Mouse (Mus musculus) cortical plate, adult 2 months (tissue): ENCODE measurements at regions not wholly inside any gene's neighbourhood (a gene's known extent, or its start where the extent isn't known, plus 50 kb on each side); places are given as distances from the start of the nearest gene placed in this dataset.

Experiments used
- H3K27ac ChIP-seq: fragments of 200-500 bp; 2 replicates; pipeline ENCODE4 v1.5.1; 2012; ENCODE audit warnings: low read length, control low read depth, inconsistent platforms; ENCODE audit not compliant: insufficient read depth
- H3K4me1 ChIP-seq: fragments of 200-500 bp; 2 replicates; pipeline ENCODE4 v1.6.1; 2011; ENCODE audit warnings: low read length; ENCODE audit not compliant: control insufficient read depth, insufficient read depth
- H3K4me3 ChIP-seq: fragments of 200-500 bp; 2 replicates; pipeline ENCODE4 v1.5.1; 2011; ENCODE audit warnings: mild to moderate bottlenecking, low read length, control low read depth; ENCODE audit not compliant: insufficient read depth
- CTCF ChIP-seq: fragments of 200-500 bp; IDR thresholded peaks from 2 replicates; pipeline ENCODE4 v1.5.1; 2011; ENCODE audit warnings: mild to moderate bottlenecking, control low read depth, low read length; ENCODE audit not compliant: insufficient read depth; ENCODE audit errors: extremely low read depth
- POLR2A ChIP-seq: fragments of 200-500 bp; IDR thresholded peaks from 2 replicates; pipeline ENCODE4 v1.6.1; 2011; ENCODE audit warnings: mild to moderate bottlenecking, low read length, control low read depth; ENCODE audit not compliant: insufficient read depth; ENCODE audit errors: extremely low read depth

DNA sequence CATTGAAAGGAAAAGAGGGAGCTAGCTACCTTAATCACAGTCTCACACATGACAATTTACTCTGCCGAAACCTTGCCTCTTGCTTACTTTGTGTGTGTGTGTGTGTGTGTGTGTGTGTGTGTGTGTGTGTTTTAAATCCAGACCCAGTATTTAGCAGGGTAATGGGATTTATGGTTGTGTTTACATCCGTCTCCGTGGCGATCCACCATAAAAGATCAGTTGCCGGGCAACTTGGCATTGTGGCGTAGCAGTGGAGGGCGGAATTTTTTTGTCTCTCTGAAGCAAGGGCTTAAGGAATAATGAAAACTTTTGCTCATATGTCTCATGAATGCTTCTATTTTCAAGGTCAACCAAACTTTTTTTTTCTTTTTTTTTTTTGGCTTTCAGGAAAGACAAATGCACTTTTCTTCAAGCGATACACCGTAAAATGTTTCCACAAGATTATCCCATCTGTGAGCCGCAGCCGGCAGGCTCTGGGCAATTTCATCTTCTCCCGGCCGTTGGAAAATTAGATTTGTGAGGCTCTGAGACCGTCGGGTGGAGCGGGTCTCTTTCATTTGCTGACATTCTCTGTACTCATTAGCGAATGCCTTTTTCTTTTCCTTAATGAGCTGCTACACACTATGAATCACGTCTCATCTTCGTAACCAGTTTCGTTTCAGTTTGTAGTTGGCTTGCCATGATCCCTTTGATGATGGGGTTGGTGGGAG is 53.9 kb upstream of the Ptch1 start:
- H3K4me3 ChIP-seq = peak overlapping the region; percentile 24; the same call in 1 of the 2 replicates
- H3K4me1 ChIP-seq = no peaks in the 10 kb centered on the region
- TF ChIP-seq POLR2A = no peak
- TF ChIP-seq CTCF = no peak
- H3K27ac ChIP-seq = no peak overlapping the region

DNA sequence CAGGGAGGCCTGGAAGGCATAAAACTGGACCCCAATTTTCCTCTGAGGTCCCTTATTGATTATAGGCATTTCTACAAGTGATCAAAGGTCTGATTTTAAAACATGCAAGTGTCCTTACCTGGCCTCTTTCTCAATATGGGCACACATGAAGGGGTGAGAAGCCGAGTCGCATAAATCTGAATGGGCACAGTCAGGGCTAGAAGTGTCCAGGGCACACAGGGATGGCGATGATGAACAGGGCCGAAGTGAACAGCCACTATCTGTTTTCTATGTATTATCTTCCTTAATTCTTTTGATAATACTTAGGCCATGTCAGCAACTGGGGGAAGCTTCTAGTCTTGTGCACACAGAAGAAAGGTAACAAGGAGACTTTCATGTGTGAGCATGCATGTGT is 54.5 kb upstream of the Ptch1 start:
- no peak overlapping the region for H3K27ac ChIP-seq
- H3K4me3 ChIP-seq = no peak overlapping the region
- H3K4me1 ChIP-seq = no peaks in the 10 kb centered on the region
- TF ChIP-seq POLR2A = no peak

DNA sequence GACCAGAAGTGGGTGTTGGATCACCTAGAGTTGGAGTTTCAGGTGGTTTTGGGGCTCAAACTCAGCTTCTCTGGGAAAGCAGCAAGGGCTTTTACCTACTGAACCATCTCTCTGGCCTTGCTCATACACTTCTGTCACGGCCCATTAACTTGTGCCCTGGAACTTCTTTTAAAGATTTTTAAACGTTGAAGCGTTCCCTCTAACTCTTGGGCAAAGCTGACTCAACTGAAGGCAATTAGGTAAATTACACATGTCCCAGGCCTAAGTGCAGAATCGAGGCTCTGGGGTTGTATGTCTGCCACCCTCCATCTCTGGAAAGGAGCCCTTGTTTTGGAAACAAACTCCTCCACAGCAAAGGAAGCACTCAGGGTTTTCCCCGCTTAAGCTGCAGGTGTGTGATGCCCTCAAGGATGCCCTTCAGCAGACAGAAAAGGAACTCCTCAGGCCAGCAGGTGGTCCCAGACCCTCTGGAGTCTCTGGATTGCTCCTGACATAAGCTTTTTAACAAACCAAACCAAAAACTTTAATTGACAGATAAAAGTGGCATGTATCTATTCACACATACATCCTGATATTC is 58.5 kb upstream of the Ptch1 start:
- Histone ChIP-seq H3K4me1 (no peaks in the 10 kb centered on the region), H3K4me3 (no peak overlapping the region), H3K27ac (no peak overlapping the region)
- TF ChIP-seq CTCF (no peak), POLR2A (no peak)

DNA sequence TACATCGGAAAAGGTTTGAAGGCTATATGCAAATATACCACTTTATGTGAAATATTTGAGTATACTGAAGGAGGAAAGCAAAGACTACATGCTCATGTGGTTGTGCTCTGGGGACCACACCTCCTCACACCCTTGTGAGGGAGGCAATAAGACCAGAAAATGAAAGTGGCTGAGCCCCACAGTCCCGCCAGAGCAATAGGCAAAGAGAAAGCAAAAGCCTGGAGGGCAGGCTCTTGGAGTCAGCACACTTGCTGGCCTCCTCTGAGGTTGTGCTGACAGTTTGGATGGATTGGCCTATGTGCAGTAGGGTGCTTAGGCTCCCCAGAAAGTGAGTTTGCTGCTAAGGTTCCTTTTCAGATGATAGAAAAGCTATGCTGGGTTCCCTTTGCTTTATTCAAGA is 60.9 kb upstream of the Ptch1 start:
- H3K27ac ChIP-seq = no peak overlapping the region
- H3K4me3 ChIP-seq = no peak overlapping the region
- TF ChIP-seq CTCF (no peak), POLR2A (no peak)
- H3K4me1 ChIP-seq = no peaks in the 10 kb centered on the region

DNA sequence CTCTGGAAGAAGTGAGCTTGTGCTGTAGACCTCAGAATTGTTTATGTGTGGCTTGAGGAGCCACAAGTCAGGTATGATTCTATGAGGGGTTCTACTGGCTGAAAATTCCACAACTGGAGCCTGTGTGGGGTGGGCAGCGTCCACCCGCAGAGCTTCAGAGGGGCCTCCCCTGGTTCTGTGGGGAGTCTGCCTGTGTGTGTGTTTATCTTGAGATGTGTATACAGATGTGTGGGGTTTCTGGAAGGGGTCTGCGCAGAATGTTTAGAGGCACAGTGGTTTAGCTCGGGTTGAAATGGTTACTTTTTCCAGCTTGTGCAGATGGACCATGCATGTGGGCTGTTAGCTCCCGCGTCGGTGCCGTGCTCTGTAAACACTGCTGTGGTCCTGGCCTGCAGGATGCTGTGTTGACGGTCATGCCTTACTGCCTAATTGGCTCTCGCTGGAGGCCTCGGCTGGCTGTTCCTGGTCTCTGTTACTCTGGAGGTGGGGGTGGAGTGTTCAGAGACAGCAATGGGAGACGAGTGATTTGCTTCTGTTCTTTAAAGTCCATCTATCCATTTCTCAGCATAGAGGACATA is 68.3 kb upstream of the Ptch1 start:
- H3K27ac ChIP-seq = no peak overlapping the region
- no peaks in the 10 kb centered on the region for H3K4me1 ChIP-seq
- TF ChIP-seq CTCF = no peak
- no peak for TF ChIP-seq POLR2A
- no peak overlapping the region for H3K4me3 ChIP-seq

DNA sequence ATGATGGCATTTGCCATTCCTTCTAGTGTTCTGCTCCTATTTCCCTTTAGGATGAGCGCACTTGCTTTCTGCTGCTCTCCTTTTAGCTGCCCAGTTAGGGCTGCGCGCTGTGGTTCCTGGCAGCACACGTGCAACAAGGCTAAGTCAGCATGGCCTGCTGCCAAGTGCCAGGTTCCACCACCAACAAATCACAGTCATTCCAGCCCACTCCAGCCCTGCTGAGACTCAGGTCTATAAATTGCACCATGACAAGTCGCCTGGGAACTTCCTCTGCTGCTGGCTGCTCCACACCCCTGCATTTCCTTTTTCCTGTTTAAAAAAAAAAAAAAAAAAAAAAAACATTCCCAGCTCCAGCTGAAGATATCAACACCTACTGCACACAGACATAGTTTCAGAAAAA is 69.2 kb upstream of the Ptch1 start:
- Histone ChIP-seq H3K4me3 (no peak overlapping the region), H3K27ac (no peak overlapping the region), H3K4me1 (no peaks in the 10 kb centered on the region)
- TF ChIP-seq CTCF = no peak
- TF ChIP-seq POLR2A = no peak

DNA sequence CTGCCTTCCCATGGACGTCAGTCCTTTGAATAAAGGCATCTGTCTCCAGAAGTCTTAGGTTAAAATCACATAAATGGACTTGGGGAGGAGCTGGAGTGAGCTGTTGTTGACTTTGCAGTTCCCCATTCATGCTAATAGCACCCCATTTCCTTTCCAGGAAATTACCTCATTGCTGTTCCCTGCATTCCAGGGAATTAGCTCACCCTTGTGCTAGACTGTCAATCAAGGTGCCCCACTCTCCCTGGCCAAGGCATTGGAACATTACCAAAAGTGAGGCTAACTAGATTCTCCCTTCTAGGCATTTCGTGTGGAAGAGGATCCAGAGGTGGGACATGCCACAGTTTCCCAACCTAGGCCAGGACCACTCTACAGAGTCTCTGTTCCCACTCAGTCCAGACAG is 70.0 kb upstream of the Ptch1 start:
- Histone ChIP-seq H3K27ac (no peak overlapping the region), H3K4me3 (no peak overlapping the region), H3K4me1 (no peaks in the 10 kb centered on the region)
- TF ChIP-seq POLR2A = no peak

DNA sequence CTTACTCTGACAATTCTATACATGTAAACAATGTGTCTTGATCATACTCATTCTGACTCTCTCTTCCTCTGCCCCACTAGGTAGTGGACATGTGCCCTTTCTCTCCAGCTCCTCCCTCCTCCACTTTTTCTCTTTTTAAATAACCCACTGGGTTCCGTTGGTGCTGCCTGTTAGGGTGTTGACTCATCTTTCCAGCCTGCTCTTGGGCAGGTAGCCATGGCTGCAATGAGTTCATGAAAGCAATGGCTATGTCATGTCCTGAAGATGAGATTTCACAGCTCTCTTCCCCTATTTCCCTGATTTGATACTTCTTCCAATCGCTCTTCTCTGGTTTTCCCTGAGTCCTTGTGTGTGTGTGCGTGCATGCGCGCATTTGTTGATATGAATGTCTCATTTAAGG is 70.9 kb upstream of the Ptch1 start:
- H3K4me3 ChIP-seq = no peak overlapping the region
- TF ChIP-seq CTCF (no peak), POLR2A (no peak)
- H3K4me1 ChIP-seq = no peaks in the 10 kb centered on the region
- H3K27ac ChIP-seq = no peak overlapping the region

DNA sequence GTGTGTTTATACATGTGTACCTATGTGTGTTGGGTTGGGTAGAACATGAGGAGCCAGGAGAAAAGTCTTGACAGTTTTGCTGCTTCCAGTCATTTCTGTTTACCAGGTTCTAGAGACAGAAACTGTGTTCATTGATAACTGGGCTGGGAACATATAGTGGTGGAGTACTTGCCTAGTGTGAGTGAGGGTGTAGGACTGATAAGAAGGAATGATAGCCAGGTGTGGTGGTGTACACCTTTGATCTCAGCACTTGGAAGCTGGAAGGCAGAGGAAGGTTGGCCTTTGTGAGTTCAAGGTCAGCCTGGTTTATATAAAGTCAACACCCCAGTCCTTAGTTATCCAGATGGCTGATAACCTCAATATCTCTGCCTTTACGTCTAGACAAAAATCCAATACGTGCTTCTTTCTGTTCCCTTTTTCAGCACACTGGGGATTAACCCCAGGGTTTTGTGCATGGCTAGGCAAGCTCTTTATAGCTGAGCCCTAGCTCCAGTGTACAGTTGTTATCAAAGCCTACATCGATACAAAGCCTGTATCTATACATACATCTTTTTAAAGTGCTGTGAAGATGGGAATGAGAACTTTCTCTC is 75.8 kb upstream of the Ptch1 start:
- Histone ChIP-seq H3K4me1 (no peaks in the 10 kb centered on the region), H3K27ac (no peak overlapping the region), H3K4me3 (no peak overlapping the region)
- TF ChIP-seq CTCF (no peak), POLR2A (no peak)

DNA sequence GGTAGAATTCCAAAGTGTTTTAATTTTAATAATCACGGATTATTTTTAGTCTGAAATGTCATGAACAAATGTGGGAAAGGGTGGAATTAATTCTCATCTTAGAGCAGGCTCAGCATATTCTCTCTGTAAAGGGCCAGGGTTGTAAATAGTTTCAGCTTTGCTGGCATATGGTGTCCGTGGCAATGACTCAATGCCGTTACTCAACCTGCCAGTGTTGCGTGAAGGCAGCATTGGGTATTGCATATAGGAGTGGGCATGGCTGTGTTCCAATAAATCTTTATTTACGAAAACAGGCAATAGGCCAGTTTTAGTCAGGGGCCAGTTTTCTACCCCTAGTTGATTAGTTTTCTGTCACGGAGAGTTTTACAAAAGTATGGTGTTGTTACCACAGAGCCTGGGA is 81.1 kb upstream of the Ptch1 start:
- TF ChIP-seq CTCF (no peak), POLR2A (no peak)
- no peak overlapping the region for H3K27ac ChIP-seq
- no peak overlapping the region for H3K4me3 ChIP-seq
- no peaks in the 10 kb centered on the region for H3K4me1 ChIP-seq
